Mouse (Mus musculus) cerebellum, adult 2 months (tissue): ENCODE data around the gene Loxl3.

Source experiments
- CTCF ChIP-seq: fragments of 200-500 bp; IDR thresholded peaks from 2 replicates; pipeline ENCODE4 v1.5.1; 2011; ENCODE audit warnings: low read depth, mild to moderate bottlenecking, control low read depth, low read length, moderate library complexity, borderline replicate concordance; ENCODE audit not compliant: insufficient read depth
- POLR2A ChIP-seq: fragments of 200-500 bp; IDR thresholded peaks from 2 replicates; pipeline ENCODE4 v1.6.1; 2011; ENCODE audit warnings: low read length, control low read depth, borderline replicate concordance; ENCODE audit not compliant: insufficient read depth

DNA sequence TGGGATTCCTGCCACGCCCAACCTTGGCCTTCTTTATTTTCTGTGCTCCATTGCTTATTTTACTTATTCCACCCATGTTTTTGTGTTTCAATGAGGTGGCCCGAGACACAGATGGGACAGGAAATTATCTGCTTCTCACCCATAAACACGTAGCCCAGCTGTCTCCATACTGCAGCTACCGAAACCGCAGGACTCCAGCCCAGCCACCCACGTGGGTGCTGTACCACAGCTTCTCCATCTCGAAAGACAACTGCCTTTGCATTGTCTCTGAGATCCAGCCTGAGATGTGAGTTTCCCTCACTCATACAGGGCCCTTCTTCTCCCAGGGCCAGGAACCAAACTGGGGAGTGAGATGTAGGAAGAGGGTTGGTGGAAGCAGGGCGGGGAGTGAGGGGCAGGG, 32.0 kb downstream of the Loxl3 start:
- TF ChIP-seq POLR2A = no peak
- no peak for TF ChIP-seq CTCF
